ENCODE assay signal across 17 mouse cellular contexts in the genomic region with DNA sequence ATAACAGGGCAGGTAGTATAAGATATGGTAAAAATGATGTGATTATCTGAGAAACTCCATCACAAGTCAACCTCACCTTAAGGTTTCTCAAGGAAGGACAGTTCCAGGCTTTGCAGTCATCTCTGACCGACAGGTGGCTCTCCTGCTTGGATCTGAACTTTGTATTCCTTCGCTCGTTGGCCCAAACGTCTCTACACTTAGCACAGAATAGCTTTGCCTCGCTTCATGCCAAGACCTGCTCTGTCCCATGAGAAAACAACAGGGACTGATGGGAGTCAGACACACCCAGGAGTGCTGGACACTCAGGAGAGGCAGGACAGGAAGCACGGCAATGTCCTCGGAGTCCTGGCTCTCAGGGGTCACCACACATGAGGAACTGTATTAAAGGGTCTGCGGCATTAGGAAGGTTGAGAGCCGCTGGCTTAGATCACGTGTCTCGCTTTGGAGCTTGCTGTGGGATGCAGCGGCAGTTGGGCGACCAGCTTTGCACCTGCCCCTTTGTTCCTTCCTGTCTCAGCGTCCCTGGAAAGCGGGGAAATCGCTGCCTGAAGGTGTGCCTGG. TPM values are rescaled to one million over a fixed set of nuclear protein-coding genes. Genes with fewer than 3 reads are reported as not detected.
DNase-seq lines count a peak whose midpoint lies in the region; ATAC-seq and TF ChIP-seq lines count a peak whose summit lies in the region.
"Had no signal": no experiment of that assay in that cellular context is flagged by ENCODE, and none has a peak within 500 bp of the region (broad histone marks: within the 10 kb centered on the region; RNA-seq: fewer than 3 reads in every experiment).

No protein-coding gene starts in this region.

- no peak overlapping the region for H3K27ac ChIP-seq in intestine, postnatal 0 days (ENCODE audit: low read depth, low read length)
- H3K27ac ChIP-seq in intestine, embryonic 15.5 days, result no peak overlapping the region
- H3K27ac ChIP-seq: limb, embryonic 12.5 days had no signal

- H3K4me3 ChIP-seq in intestine, postnatal 0 days (ENCODE audit: low read depth, low read length), result no peak overlapping the region
- H3K4me3 ChIP-seq in intestine, embryonic 15.5 days (replicated peaks), result no peak overlapping the region
- H3K4me3 ChIP-seq: limb, embryonic 12.5 days; megakaryocyte, embryonic 14.5 days had no signal

- H3K4me2 ChIP-seq in intestine, postnatal 0 days (replicated peaks; ENCODE audit: low read depth), result no peak overlapping the region
- no peak overlapping the region for H3K4me2 ChIP-seq in intestine, embryonic 15.5 days (replicated peaks)
- H3K4me2 ChIP-seq: limb, embryonic 12.5 days had no signal

- peak; percentile 19; the same call in 1 of the 2 replicates for TF ChIP-seq CTCF in intestine, postnatal 0 days (IDR thresholded peaks at IDR 0.05; ENCODE audit: low read depth)

- H3K27me3 ChIP-seq in intestine, postnatal 0 days (replicated peaks; ENCODE audit: control insufficient read depth, insufficient read depth, low read length), result no peaks in the 10 kb centered on the region
- no peaks in the 10 kb centered on the region for H3K27me3 ChIP-seq in intestine, embryonic 15.5 days (replicated peaks)
- H3K27me3 ChIP-seq: limb, embryonic 12.5 days had no signal

- H3K36me3 ChIP-seq in intestine, postnatal 0 days (ENCODE audit: control insufficient read depth, insufficient read depth), result 0 out of 2 replicates have a peak, but pooled peaks cover 3% of the 10 kb centered on the region
- peaks cover 5% of the 10 kb centered on the region; the same call in 1 of the 2 replicates for H3K36me3 ChIP-seq in intestine, embryonic 15.5 days

- H3K4me1 ChIP-seq in intestine, postnatal 0 days (replicated peaks; ENCODE audit: control insufficient read depth, insufficient read depth, low read length), result no peaks in the 10 kb centered on the region
- no peaks in the 10 kb centered on the region; the same call in 1 of the 2 replicates for H3K4me1 ChIP-seq in intestine, embryonic 15.5 days (replicated peaks)
- H3K4me1 ChIP-seq: limb, embryonic 12.5 days; megakaryocyte, embryonic 14.5 days had no signal

- no peak overlapping the region for H3K9ac ChIP-seq in intestine, postnatal 0 days (ENCODE audit: low read depth, low read length)
- H3K9ac ChIP-seq in intestine, embryonic 15.5 days, result no peak overlapping the region
- H3K9ac ChIP-seq: limb, embryonic 12.5 days had no signal

- peak; percentile 50 for DNase-seq in adrenal gland, postnatal 10 days
- no peak for DNase-seq in adrenal gland, postnatal 25 days
- peak; percentile 37 for DNase-seq in urinary bladder, postnatal 14 days (ENCODE audit: low spot score)
- DNase-seq in urinary bladder, adult 2 months (ENCODE audit: low spot score), result no peak
- DNase-seq in ovary, postnatal 36 days (ENCODE audit: low spot score), result no peak

- no peak for ATAC-seq in intestine, postnatal 0 days
- no peak for ATAC-seq in intestine, embryonic 15.5 days
- ATAC-seq in megakaryocyte progenitor cell, adult 5-6 weeks (replicated peaks; ENCODE audit: poor library complexity), result no peak

- 62% methylated on average over 16 of the region's 16 CpGs for WGBS in intestine, postnatal 0 days
- WGBS in intestine, embryonic 15.5 days, result 63% methylated on average over 16 of the region's 16 CpGs

- no peaks in the 10 kb centered on the region for H3K9me3 ChIP-seq in intestine, postnatal 0 days (ENCODE audit: control insufficient read depth)
- no peaks in the 10 kb centered on the region for H3K9me3 ChIP-seq in intestine, embryonic 15.5 days
- H3K9me3 ChIP-seq: limb, embryonic 12.5 days; megakaryocyte, embryonic 14.5 days had no signal

RNA-seq across cellular contexts. Expression of a gene that starts 32.4 kb away (rescaled TPM):
- 1 to 10 TPM; 5.2 to 7.1 TPM for total RNA-seq in adrenal gland, postnatal 10 days (2021)
- total RNA-seq in adrenal gland, postnatal 25 days (2021), result 6.6 and 6.8 TPM in 2 replicates
- 3.3 and 4.1 TPM in 2 replicates for polyA plus RNA-seq in intestine, postnatal 0 days (2015; fragmentation: Nextera tagmentation; extraction: Ambion mirVana)
- polyA plus RNA-seq in intestine, embryonic 15.5 days (2015; fragmentation: Nextera tagmentation; extraction: Ambion mirVana), result 11.7 and 13.4 TPM in 2 replicates
- polyA plus RNA-seq in urinary bladder, adult 2 months (2012; rRNA removed), result 13.8 and 19.7 TPM in 2 replicates
- total RNA-seq in megakaryocyte progenitor cell, adult 5-6 weeks (2015), result not detected in 2 replicates
- total RNA-seq in megakaryocyte progenitor cell, adult 5-6 weeks (2017), result not detected in 2 replicates

RNA-seq across cellular contexts. Expression of a gene that starts 49.4 kb away (rescaled TPM):
- not detected for total RNA-seq in adrenal gland, postnatal 10 days (2021)
- total RNA-seq in adrenal gland, postnatal 25 days (2021), result not detected in 2 replicates
- polyA plus RNA-seq in intestine, postnatal 0 days (2015; fragmentation: Nextera tagmentation; extraction: Ambion mirVana), result 0.81 and 1.0 TPM in 2 replicates
- polyA plus RNA-seq in intestine, embryonic 15.5 days (2015; fragmentation: Nextera tagmentation; extraction: Ambion mirVana), result 0.92 and 0.96 TPM in 2 replicates
- 1.0 and 1.4 TPM in 2 replicates for polyA plus RNA-seq in urinary bladder, adult 2 months (2012; rRNA removed)
- total RNA-seq in megakaryocyte progenitor cell, adult 5-6 weeks (2015), result not detected in 2 replicates
- not detected in 2 replicates for total RNA-seq in megakaryocyte progenitor cell, adult 5-6 weeks (2017)
- total RNA-seq: adrenal gland, postnatal 36 days; gastrocnemius, postnatal 14 days; heart, postnatal 10 days had no signal
- polyA plus RNA-seq: forebrain, embryonic 16.5 days; limb, embryonic 12.5 days; liver, embryonic 16.5 days; neural tube, embryonic 14.5 days had no signal

RNA-seq across cellular contexts. Expression of a gene that starts 55.4 kb away (rescaled TPM):
- total RNA-seq in adrenal gland, postnatal 10 days (2021), result not detected
- not detected in 2 replicates for total RNA-seq in adrenal gland, postnatal 25 days (2021)
- polyA plus RNA-seq in intestine, postnatal 0 days (2015; fragmentation: Nextera tagmentation; extraction: Ambion mirVana), result 1.8 and 11.7 TPM in 2 replicates
- polyA plus RNA-seq in intestine, embryonic 15.5 days (2015; fragmentation: Nextera tagmentation; extraction: Ambion mirVana), result 2.4 and 4.9 TPM in 2 replicates
- polyA plus RNA-seq in urinary bladder, adult 2 months (2012; rRNA removed), result not detected in 2 replicates
- not detected in 2 replicates for total RNA-seq in megakaryocyte progenitor cell, adult 5-6 weeks (2015)
- not detected in 2 replicates for total RNA-seq in megakaryocyte progenitor cell, adult 5-6 weeks (2017)
- total RNA-seq: adrenal gland, postnatal 36 days; gastrocnemius, postnatal 14 days; heart, postnatal 10 days; layer of hippocampus, postnatal 36 days had no signal
- polyA plus RNA-seq: forebrain, embryonic 16.5 days; limb, embryonic 12.5 days; neural tube, embryonic 14.5 days had no signal

Comparison
In these comparisons a context has a peak if more than half of its experiments do, and no peak if none do; other contexts are left out.
1. DNase-seq: peak in adrenal gland, postnatal 10 days (single experiment) and urinary bladder, postnatal 14 days (single experiment); none in adrenal gland, postnatal 25 days (single experiment), urinary bladder, adult 2 months (single experiment) and ovary, postnatal 36 days (single experiment).